Mouse (Mus musculus): ENCODE data around the gene Hist2h2be.

GRCm38 (mm10) chr3:96221640-96222038 is 720 bp downstream of the Hist2h2be start:
- TF ChIP-seq E2F4 (IDR thresholded peaks at IDR 0.05; ENCODE audit: insufficient replicate concordance, low read depth, low read length) (no peak), TCF12 (IDR thresholded peaks at IDR 0.05; ENCODE audit: low read depth, low read length) (no peak), CTCF (conservative IDR thresholded peaks at IDR 0.05 in 1 of 2, IDR thresholded peaks at IDR 0.05 in 1 of 2; ENCODE audit: low read depth in 2 of 2, low read length in 2 of 2) (no peak)
